Mouse (Mus musculus) B cell, adult 62 days (primary cell): ENCODE results near the gene Sprr2b. TPM values are rescaled to one million over a fixed set of nuclear protein-coding genes. Genes with fewer than 3 reads are reported as not detected.

Experiments used
- total RNA-seq: library from RNA; stranded (reverse); gene quantifications from 4 replicates; pipeline ENCODE4 v1.2.4, GENCODE M21; 2023

Sprr2b gene
- not detected in 4 replicates for total RNA-seq

DNA sequence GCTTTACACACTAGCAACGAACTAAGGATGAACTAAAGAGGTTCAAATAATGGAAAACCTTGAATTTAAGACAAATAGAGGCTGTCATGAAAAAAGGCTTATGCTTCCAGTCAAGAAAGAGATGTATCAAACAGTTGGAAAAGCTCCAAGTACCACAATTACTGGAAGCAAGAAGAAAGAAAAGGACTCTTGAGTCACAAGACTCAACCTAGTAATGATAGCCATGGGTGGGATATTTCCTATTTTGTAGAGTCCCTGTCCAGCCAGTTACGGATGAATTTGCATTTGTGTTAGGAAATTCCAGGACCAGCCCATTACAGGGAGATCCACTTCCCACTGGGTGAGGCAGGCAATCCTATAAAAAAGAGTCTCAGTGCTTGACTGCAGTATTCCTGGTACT, at the start of gene Sprr2b:
Gene Sprr2b, plus strand, starts transcription at position 301 of the 400 bp plus-strand sequence.

GRCm38 (mm10) chr3:92285101-92285500, 31.3 kb upstream of the Sprr2b start, which contains the start of gene Sprr2a3:
TSS of gene Sprr2a3 (plus strand) at chr3:92285417.

DNA sequence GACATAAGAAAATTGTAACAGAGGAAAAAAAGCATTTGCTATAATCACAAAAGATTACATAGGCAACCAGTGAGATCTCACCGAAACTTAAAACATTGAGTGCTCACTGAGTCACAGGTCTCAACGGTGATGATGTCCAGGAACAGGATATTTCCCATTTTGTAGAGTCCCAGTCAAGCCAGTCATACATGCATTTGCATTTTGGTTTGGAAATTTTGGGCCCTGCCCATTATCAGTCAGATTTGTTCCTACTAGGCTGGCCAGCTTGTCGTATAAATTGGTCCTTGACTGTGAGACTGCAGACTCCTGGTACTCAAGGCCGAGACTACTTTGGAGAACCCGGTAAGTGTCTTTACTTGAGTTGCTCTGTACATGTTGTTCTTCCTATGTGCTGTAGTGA, 22.4 kb downstream of the Sprr2b start, which contains the start of gene Sprr2d:
Gene Sprr2d, plus strand, starts transcription at position 301 of the 400 bp plus-strand sequence.

DNA sequence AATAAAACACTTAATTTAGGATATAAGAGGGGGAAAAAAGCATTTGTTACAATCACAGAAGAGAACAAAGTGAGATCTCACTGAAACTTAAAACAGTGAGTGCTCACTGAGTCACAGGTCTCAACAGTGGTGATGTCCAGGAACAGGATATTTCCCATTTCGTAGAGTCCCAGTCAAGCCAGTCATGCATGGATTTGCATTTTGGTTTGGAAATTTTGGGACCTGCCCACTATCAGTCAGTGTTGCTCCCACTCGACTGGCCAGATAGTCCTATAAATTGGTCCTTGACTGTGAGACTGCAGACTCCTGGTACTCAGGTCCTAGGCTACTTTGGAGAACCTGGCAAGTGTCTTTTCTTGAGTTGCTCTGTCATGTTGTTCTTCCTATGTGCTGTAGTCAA, 35.4 kb downstream of the Sprr2b start, which contains the start of gene Sprr2e:
Gene Sprr2e, plus strand, starts transcription at position 301 of the 400 bp plus-strand sequence.

DNA sequence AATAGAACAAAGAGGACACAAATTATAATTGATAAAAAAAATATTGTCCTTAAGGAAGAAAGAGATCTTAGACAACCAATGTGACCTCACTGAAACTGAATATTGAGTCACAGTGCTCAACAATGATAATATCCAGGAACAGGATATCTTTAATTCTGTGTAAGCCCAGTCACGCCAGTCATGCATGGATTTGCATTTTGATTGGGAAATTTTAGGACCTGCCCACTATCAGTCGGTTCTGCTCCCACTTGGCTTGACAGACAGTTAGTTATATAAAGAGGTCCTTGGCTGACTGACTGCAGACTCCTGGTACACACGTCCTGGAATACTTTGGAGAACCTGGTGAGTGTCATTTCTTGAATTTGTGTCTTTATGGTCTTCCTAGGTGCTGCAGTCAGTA, 48.5 kb downstream of the Sprr2b start, which contains the start of gene Sprr2f:
Gene Sprr2f, plus strand, starts transcription at position 301 of the 400 bp plus-strand sequence.

Other genes with a start within 250 kb of the Sprr2b start
- not detected in 4 replicates for gene Lor, start 233.5 kb upstream of the Sprr2b start, total RNA-seq
- not detected in 4 replicates for gene Prr9, start 192.7 kb upstream of the Sprr2b start, total RNA-seq
- not detected in 4 replicates for gene Lelp1, start 173.9 kb upstream of the Sprr2b start, total RNA-seq
- not detected in 4 replicates for gene Sprr2a1, start 100.8 kb upstream of the Sprr2b start, total RNA-seq
- gene Sprr2a2, start 100.7 kb upstream of the Sprr2b start, total RNA-seq = not detected in 4 replicates
- gene Sprr2a3, start 31.2 kb upstream of the Sprr2b start, total RNA-seq = not detected in 4 replicates
- gene Sprr2d, start 22.5 kb downstream of the Sprr2b start, total RNA-seq = not detected in 4 replicates
- not detected in 4 replicates for gene Sprr2e, start 35.5 kb downstream of the Sprr2b start, total RNA-seq
- gene Sprr2f, start 48.6 kb downstream of the Sprr2b start, total RNA-seq = not detected in 4 replicates
- gene Sprr2h, start 69.1 kb downstream of the Sprr2b start, total RNA-seq = not detected in 4 replicates
- gene Sprr2i, start 91.4 kb downstream of the Sprr2b start, total RNA-seq = not detected in 4 replicates
- not detected in 4 replicates for gene Sprr2j-ps, start 101.5 kb downstream of the Sprr2b start, total RNA-seq
- gene Gm9774, start 112.8 kb downstream of the Sprr2b start, total RNA-seq = 1.0 to 3.2 TPM in 2 of 4 replicates, not detected in the others
- gene Sprr2k, start 116.0 kb downstream of the Sprr2b start, total RNA-seq = not detected in 4 replicates
- not detected in 4 replicates for gene Sprr1b, start 122.2 kb downstream of the Sprr2b start, total RNA-seq
- not detected in 4 replicates for gene Sprr3, start 142.1 kb downstream of the Sprr2b start, total RNA-seq
- not detected in 4 replicates for gene Sprr1a, start 169.3 kb downstream of the Sprr2b start, total RNA-seq
- gene Sprr4, start 183.9 kb downstream of the Sprr2b start, total RNA-seq = not detected in 4 replicates
- not detected in 4 replicates for gene 2310046K23Rik, start 217.9 kb downstream of the Sprr2b start, total RNA-seq